Mouse (Mus musculus) hematopoietic stem cell, adult 5-6 weeks (primary cell): ENCODE results near the gene Vmn1r38. TPM values are rescaled to one million over a fixed set of nuclear protein-coding genes. Genes with fewer than 3 reads are reported as not detected.
"Not testable (repeated sequence)": the region's sequence is repeated elsewhere in the genome, so short reads cannot be mapped to it uniquely, and the experiment has no call there.

Experiments used
- ATAC-seq, 2 experiments: fragments of 125-278 bp in 1 of 2; replicated peaks in 1 of 2; 2 replicates each; pipeline ENCODE4 v1.8.0; 2016 to 2017; ENCODE audit warnings: inconsistent platforms in 2 of 2, mild to moderate bottlenecking in 2 of 2, moderate number of reproducible peaks in 2 of 2, low read depth in 1 of 2, moderate TSS enrichment in 1 of 2; ENCODE audit not compliant: low FRiP score in 2 of 2, poor library complexity in 2 of 2, severe bottlenecking in 2 of 2, insufficient read depth in 1 of 2, low TSS enrichment in 1 of 2
- total RNA-seq: library from RNA; stranded (forward); fragments of 172-1452, 232-1000 nt; gene quantifications from 2 replicates; pipeline ENCODE4 v1.2.3, GENCODE M21; 2017

Vmn1r38 gene
- not detected in 2 replicates for total RNA-seq

GRCm38 (mm10) chr6:66782527-66782926, at the start of gene Vmn1r38:
Vmn1r38 (minus strand) TSS chr6:66782627.
- not testable (repeated sequence) for ATAC-seq

- ATAC-seq = no peak
Measured at GRCm38 (mm10) chr6:66810509-66810908, 28.1 kb upstream of the Vmn1r38 start, which contains the start of gene Vmn1r39. Vmn1r39 (minus strand) TSS chr6:66810609.

DNA sequence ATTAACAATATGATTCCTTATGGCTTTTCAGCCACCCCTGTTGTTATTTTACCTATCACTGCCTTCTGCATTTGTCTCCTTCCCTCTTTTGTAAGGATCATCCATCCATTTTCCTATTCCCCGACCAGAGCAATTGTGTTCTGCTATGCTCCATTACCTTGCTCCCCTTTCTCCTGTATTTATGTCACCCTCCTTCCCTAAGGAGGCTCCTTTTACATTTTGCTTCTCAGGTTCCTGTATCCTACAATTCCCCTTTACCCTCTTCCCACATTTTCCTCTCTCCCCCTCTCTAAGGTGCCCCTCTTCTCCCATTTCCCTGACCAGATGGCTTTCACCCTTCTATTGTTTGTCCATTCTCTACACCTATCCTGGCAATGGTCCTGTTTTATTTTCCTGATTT, 23.9 kb upstream of the Vmn1r38 start:
- ATAC-seq = no peak

DNA sequence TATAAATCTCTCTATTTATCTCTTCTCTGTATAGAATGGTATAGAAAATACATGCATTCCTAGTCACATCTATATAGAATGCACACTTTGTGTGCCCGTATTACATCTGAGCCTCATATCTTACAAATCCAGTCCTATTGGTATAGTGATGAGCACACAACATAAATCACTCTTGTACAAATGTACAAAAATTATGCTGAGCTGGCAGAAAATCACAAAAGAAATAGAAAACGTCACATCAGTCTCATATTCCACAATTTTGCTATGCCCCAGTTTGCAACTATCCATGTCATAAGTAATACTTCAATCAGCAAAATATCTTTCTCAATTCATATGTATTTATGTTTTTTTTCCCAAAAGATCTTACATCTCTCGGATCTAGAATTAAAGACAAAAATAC, 23.3 kb upstream of the Vmn1r38 start:
- no peak for ATAC-seq

- not testable (repeated sequence) for ATAC-seq
Measured at GRCm38 (mm10) chr6:66729082-66729481, 53.3 kb downstream of the Vmn1r38 start, which contains the start of gene Vmn1r37. Vmn1r37 (plus strand) TSS chr6:66729382.

Other genes starting within 250 kb of the Vmn1r38 start
- gene Mad2l1, start 247.2 kb downstream of the Vmn1r38 start, total RNA-seq = 87.2 and 91.4 TPM in 2 replicates
- gene Vmn1r32, start 222.5 kb downstream of the Vmn1r38 start, total RNA-seq = not detected in 2 replicates
- gene Vmn1r33, start 164.3 kb downstream of the Vmn1r38 start, total RNA-seq = not detected in 2 replicates
- not detected in 2 replicates for gene Vmn1r34, start 138.7 kb downstream of the Vmn1r38 start, total RNA-seq
- gene Vmn1r35, start 96.7 kb downstream of the Vmn1r38 start, total RNA-seq = not detected in 2 replicates
- not detected in 2 replicates for gene Vmn1r36, start 63.5 kb downstream of the Vmn1r38 start, total RNA-seq
- gene Vmn1r37, start 53.2 kb downstream of the Vmn1r38 start, total RNA-seq = not detected in 2 replicates
- gene Vmn1r39, start 28.0 kb upstream of the Vmn1r38 start, total RNA-seq = not detected in 2 replicates
- 50.3 and 83.1 TPM in 2 replicates for gene Gng12, start 113.8 kb upstream of the Vmn1r38 start, total RNA-seq